Mouse (Mus musculus): ENCODE results near the gene Slc39a5. TPM values are rescaled to one million over a fixed set of nuclear protein-coding genes. Genes with fewer than 3 reads are reported as not detected.

Slc39a5 gene
- polyA plus RNA-seq, 1 experiment, result not detected

DNA sequence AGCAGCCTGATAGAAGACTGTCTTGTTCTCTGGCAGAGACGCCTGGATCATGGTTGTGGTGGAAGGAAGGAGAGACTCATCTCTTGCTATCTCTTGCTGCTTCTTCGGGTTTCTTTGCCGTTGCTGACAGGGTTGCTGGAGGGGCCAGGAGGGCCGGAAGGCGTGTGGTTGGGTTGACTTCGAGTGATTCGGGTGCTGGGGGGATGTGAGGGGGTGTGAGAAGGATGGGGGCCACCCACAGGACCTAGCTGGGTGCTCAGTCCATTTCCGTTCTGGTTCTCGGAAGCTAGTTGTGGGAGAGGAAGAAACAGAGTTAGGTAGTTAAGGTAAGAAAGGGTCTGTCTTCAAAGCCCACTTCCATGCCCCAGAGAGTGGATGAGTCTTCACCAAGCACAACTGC lies 609 bp upstream of the Slc39a5 start:
- WGBS, result 79% methylated on average over 9 of the region's 9 CpGs
- TF ChIP-seq POLR2A (IDR thresholded peaks at IDR 0.05; ENCODE audit: insufficient read depth, low read depth, low read length) (no peak), CTCF (IDR thresholded peaks at IDR 0.05; ENCODE audit: insufficient read depth, low read depth, low read length) (no peak)

DNA sequence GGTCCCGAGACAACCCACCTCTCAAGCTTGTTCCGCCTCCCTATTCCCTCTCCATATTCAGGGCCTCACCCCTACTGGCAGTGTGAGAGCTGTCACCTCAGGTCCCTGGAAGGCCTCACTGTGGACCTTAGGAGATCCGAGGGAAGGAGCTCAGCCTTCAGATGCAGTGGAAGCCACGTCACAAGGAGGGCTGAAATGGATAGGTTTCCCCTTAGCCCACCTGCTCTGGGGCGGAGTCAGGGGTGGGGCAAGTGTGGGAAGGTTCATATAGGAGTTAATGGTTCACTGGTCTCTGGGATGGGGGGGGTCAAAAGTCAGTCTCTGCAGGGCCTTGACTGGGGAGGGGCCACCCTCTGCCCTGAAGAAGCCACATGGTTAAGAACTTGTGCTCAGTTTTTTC lies 691 bp downstream of the Slc39a5 start:
- H3K4me3 ChIP-seq (ENCODE audit: insufficient read depth, low read depth, low read length), result no peak overlapping the region
- 49% methylated on average over 5 of the region's 5 CpGs for WGBS
- no peak overlapping the region for H3K27ac ChIP-seq (ENCODE audit: insufficient read depth, low read depth, low read length)
- peaks cover 27% of the 10 kb centered on the region for H3K4me1 ChIP-seq (ENCODE audit: control insufficient read depth, insufficient read depth, low read length)
- TF ChIP-seq CTCF (IDR thresholded peaks at IDR 0.05; ENCODE audit: insufficient read depth, low read depth, low read length) (no peak), POLR2A (IDR thresholded peaks at IDR 0.05; ENCODE audit: insufficient read depth, low read depth, low read length) (no peak)

More for the DNA sequence above, 609 bp upstream of the Slc39a5 start:
- no peak overlapping the region for H3K27ac ChIP-seq (ENCODE audit: insufficient read depth, low read depth, low read length)
- no peak overlapping the region for H3K4me3 ChIP-seq (ENCODE audit: insufficient read depth, low read depth, low read length)
- peaks cover 14% of the 10 kb centered on the region for H3K4me1 ChIP-seq (ENCODE audit: control insufficient read depth, insufficient read depth, low read length)

DNA sequence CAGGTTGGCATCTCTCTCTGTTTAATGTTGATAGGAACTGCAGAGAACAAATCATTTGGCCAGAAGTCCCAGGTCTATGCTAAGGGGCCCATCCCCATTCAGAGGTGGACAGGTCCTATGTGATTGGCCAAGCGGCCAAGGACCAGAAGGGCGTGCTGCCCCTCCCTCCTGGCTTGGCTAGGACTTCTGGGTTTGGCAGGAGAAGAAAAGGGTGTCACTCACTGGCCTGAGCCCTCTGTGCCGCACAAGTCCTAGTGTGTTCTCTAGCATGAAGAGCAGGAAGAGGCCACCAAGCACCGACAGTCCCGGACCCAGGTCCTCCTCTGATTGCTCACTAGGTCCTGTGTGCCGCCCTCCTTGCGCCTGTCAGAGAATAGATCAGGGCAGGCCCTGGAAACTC lies 3.6 kb downstream of the Slc39a5 start:
- TF ChIP-seq CTCF (IDR thresholded peaks at IDR 0.05; ENCODE audit: insufficient read depth, low read depth, low read length) (no peak), POLR2A (IDR thresholded peaks at IDR 0.05; ENCODE audit: insufficient read depth, low read depth, low read length) (no peak)
- 32% methylated on average over 7 of the region's 7 CpGs for WGBS
- Histone ChIP-seq H3K4me3 (ENCODE audit: insufficient read depth, low read depth, low read length) (no peak overlapping the region), H3K4me1 (ENCODE audit: control insufficient read depth, insufficient read depth, low read length) (peaks cover 45% of the 10 kb centered on the region), H3K27ac (ENCODE audit: insufficient read depth, low read depth, low read length) (no peak overlapping the region)

DNA sequence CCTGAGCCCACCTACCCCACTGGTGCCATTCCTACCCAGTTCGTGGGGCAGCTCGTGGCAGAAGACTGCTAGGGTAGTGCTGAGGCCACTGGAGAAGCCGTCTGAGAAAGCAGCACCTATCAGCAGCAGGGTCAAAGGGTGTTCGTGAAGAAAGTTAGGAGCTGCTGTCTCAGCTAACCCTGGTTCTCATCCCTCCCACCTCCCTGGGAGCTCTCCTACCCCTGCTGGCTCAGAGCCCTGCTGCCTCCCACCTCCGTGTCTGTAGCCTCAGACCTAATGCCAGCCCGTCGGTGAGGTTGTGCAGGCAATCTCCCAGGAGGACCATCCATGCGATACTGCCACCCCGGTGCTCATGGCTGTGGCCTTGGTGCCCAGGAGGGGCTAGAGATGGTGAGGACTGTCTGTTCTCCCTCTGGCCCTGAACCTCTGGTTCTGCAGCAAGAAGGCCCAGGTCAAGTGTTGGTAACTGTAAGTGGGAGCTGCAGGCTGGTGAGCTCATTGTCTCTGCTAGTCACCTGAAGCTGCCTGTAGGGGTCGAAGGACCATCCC lies 4.2 kb downstream of the Slc39a5 start:
- WGBS, result 44% methylated on average over 10 of the region's 10 CpGs
- no peak for TF ChIP-seq CTCF (IDR thresholded peaks at IDR 0.05; ENCODE audit: insufficient read depth, low read depth, low read length)
- no peak for TF ChIP-seq POLR2A (IDR thresholded peaks at IDR 0.05; ENCODE audit: insufficient read depth, low read depth, low read length)
- Histone ChIP-seq H3K27ac (ENCODE audit: insufficient read depth, low read depth, low read length) (no peak overlapping the region), H3K4me3 (ENCODE audit: insufficient read depth, low read depth, low read length) (no peak overlapping the region), H3K4me1 (ENCODE audit: control insufficient read depth, insufficient read depth, low read length) (peaks cover 47% of the 10 kb centered on the region)

DNA sequence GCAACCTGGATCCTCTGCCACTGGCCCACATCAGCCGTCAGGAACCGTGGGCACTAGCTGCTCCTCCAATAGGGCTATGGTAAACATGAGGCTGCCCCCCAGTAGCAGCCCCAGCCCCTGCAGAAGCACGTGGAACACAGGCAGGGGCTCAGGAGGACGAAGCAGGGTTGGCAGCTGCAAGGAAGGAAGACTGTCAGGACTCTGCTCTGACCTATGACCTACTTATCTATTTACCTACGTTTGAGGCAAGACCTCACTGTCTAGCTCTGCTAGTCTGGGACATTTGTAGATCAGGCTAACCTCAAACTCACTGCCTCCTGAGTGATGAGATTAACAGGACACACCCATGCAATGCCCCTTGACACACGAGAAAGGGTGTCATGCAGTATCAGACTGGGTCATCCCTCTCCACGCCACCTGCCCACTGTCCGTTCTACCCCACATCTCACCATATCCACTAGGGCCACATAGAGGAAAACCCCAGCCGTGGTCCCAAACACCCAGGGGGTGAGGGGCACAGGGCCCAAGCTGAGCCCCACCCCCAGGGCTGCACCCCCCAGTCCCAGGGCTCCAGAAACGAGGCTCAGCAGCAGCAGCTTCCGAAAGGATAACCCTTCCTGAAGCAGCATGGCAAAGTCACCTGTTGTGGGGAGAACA lies 4.9 kb downstream of the Slc39a5 start:
- 64% methylated on average over 11 of the region's 11 CpGs for WGBS
- no peak overlapping the region for H3K4me3 ChIP-seq (ENCODE audit: insufficient read depth, low read depth, low read length)
- TF ChIP-seq CTCF (IDR thresholded peaks at IDR 0.05; ENCODE audit: insufficient read depth, low read depth, low read length) (no peak), POLR2A (IDR thresholded peaks at IDR 0.05; ENCODE audit: insufficient read depth, low read depth, low read length) (no peak)
- peaks cover 47% of the 10 kb centered on the region for H3K4me1 ChIP-seq (ENCODE audit: control insufficient read depth, insufficient read depth, low read length)
- H3K27ac ChIP-seq (ENCODE audit: insufficient read depth, low read depth, low read length), result no peak overlapping the region

DNA sequence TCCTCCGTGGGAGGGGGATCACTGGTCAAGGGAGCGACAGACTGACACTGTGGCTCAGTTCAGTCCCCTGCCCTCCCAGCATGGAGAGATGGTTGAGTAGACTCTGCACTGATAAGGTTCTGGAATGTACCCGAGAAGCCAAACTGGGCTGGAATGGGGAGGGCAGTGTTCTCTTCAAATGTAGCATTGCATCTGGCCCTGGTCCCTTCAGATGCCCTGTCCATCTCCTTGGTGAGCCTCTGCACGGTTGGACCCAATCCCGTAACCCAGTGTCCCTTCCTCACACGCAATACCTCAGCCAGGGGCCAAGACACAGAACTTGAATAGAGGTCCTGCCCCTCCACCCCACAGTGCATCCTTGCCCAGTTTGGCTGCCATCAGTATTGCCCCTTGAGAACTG lies 9.2 kb downstream of the Slc39a5 start:
- TF ChIP-seq CTCF (IDR thresholded peaks at IDR 0.05; ENCODE audit: insufficient read depth, low read depth, low read length) (no peak), POLR2A (IDR thresholded peaks at IDR 0.05; ENCODE audit: insufficient read depth, low read depth, low read length) (no peak)
- H3K27ac ChIP-seq (ENCODE audit: insufficient read depth, low read depth, low read length), result no peak overlapping the region
- peaks cover 45% of the 10 kb centered on the region for H3K4me1 ChIP-seq (ENCODE audit: control insufficient read depth, insufficient read depth, low read length)
- no peak overlapping the region for H3K4me3 ChIP-seq (ENCODE audit: insufficient read depth, low read depth, low read length)
- 72% methylated on average over 6 of the region's 6 CpGs for WGBS

DNA sequence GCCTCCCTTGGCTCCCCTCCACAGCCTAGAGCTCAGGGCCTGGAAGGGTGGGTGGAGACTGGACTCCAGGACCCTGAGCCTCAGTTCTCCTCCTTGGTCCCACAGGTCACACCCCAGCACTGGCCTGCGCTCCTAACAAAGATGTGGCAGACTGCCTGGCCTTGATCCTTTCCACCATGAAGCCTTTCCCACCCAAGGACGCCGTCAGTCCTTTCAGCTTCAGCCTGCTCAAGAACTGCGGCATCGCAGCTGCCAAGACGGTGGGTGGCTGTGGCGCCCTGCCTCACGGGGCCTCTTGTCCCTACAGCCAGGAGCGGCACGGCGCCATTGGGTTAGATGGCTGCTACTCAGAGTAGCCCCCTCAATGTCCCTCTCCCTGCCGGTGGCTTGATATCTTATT lies 10.7 kb downstream of the Slc39a5 start:
- WGBS, result 62% methylated on average over 12 of the region's 12 CpGs
- Histone ChIP-seq H3K4me1 (ENCODE audit: control insufficient read depth, insufficient read depth, low read length) (peaks cover 31% of the 10 kb centered on the region), H3K4me3 (ENCODE audit: insufficient read depth, low read depth, low read length) (no peak overlapping the region), H3K27ac (ENCODE audit: insufficient read depth, low read depth, low read length) (no peak overlapping the region)
- TF ChIP-seq CTCF (IDR thresholded peaks at IDR 0.05; ENCODE audit: insufficient read depth, low read depth, low read length), result no peak
- TF ChIP-seq POLR2A (IDR thresholded peaks at IDR 0.05; ENCODE audit: insufficient read depth, low read depth, low read length), result no peak

DNA sequence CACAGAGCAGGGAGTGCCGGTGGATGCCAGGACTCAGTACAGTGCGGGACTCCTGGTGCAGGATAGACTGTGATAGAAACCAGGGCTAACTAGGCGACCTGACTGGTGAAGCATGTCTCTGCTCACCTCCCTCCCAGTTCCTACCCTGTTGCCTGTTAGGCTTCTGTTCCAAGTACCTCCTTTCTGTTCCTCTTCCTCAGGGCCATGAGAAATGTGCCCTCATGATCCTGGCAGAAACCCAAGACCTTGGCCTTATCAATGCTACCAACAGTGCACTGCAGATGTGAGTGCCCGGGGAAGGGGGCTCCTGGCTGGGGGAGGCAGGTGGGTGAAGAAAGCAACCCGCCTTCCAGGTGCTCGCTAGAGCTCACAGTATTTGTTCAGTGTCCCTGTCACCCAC lies 11.5 kb downstream of the Slc39a5 start:
- TF ChIP-seq CTCF (IDR thresholded peaks at IDR 0.05; ENCODE audit: insufficient read depth, low read depth, low read length) (no peak), POLR2A (IDR thresholded peaks at IDR 0.05; ENCODE audit: insufficient read depth, low read depth, low read length) (no peak)
- no peak overlapping the region for H3K27ac ChIP-seq (ENCODE audit: insufficient read depth, low read depth, low read length)
- WGBS, result 76% methylated on average over 6 of the region's 6 CpGs
- peaks cover 23% of the 10 kb centered on the region for H3K4me1 ChIP-seq (ENCODE audit: control insufficient read depth, insufficient read depth, low read length)
- no peak overlapping the region for H3K4me3 ChIP-seq (ENCODE audit: insufficient read depth, low read depth, low read length)

DNA sequence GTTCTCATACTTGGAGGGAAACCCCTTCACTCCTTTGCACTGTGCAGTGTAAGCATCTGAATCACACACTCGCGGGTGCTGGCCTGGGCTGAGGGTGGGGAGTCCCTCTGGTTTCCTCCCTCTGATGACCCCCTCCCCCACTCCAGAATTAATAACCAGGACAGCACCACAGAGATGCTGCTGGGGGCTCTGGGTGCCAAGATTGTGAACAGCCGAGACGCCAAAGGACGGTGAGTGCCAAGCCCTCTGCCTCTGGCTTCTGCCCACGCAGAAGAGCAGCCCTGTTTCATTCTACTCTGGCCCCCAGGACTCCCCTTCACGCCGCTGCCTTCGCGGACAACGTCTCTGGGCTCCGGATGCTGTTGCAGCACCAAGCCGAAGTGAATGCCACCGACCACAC lies 12.1 kb downstream of the Slc39a5 start:
- no peak overlapping the region for H3K4me3 ChIP-seq (ENCODE audit: insufficient read depth, low read depth, low read length)
- no peak for TF ChIP-seq POLR2A (IDR thresholded peaks at IDR 0.05; ENCODE audit: insufficient read depth, low read depth, low read length)
- no peak for TF ChIP-seq CTCF (IDR thresholded peaks at IDR 0.05; ENCODE audit: insufficient read depth, low read depth, low read length)
- H3K4me1 ChIP-seq (ENCODE audit: control insufficient read depth, insufficient read depth, low read length), result peaks cover 17% of the 10 kb centered on the region; the same call in 1 of the 2 replicates
- WGBS, result 49% methylated on average over 14 of the region's 14 CpGs
- no peak overlapping the region for H3K27ac ChIP-seq (ENCODE audit: insufficient read depth, low read depth, low read length)
